Mouse (Mus musculus) limb, embryonic 14.5 days (tissue): ENCODE measurements around the gene Hist2h2be. TPM values are rescaled to one million over a fixed set of nuclear protein-coding genes. Genes with fewer than 3 reads are reported as not detected.
A peak's percentile ranks its signal among the peaks of the same experiment; 100 is the strongest.
"Not testable (repeated sequence)": the region's sequence is repeated elsewhere in the genome, so short reads cannot be mapped to it uniquely, and the experiment has no call there.

Source experiments
- ATAC-seq: fragments of 200-750 bp; cut with Nextera tagmentation; 2 replicates; pipeline ENCODE4 v1.8.0; 2017; ENCODE audit warnings: low read depth, moderate number of reproducible peaks, moderate TSS enrichment; ENCODE audit not compliant: low FRiP score
- DNase-seq: peaks from one replicate; pipeline ENCODE4 v3.0.0-alpha.2; 2015; ENCODE audit warnings: low spot score
- H3K27ac ChIP-seq: fragments of 300-500 bp; sonication (generic); replicated peaks from 2 replicates; pipeline ENCODE4 v1.5.1; 2014; ENCODE audit warnings: low read depth, mild to moderate bottlenecking, low read length, moderate library complexity, mixed read lengths
- H3K27me3 ChIP-seq: fragments of 300-500 bp; sonication (generic); 2 replicates; pipeline ENCODE4 v1.6.1; 2014; ENCODE audit warnings: low read length, mixed read lengths; ENCODE audit not compliant: control insufficient read depth, insufficient read depth
- H3K36me3 ChIP-seq: fragments of 300-500 bp; sonication (generic); 2 replicates; pipeline ENCODE4 v1.6.1; 2014; ENCODE audit warnings: mild to moderate bottlenecking, low read length, moderate library complexity, mixed read lengths; ENCODE audit not compliant: control insufficient read depth, insufficient read depth
- H3K4me1 ChIP-seq: fragments of 300-500 bp; sonication (generic); 2 replicates; pipeline ENCODE4 v1.6.1; 2014; ENCODE audit warnings: antibody characterized with exemption, low read length, mixed read lengths; ENCODE audit not compliant: control insufficient read depth, insufficient read depth
- H3K4me2 ChIP-seq: fragments of 300-500 bp; sonication (generic); replicated peaks from 2 replicates; pipeline ENCODE4 v1.6.1; 2014; ENCODE audit warnings: low read depth, mild to moderate bottlenecking, low read length, moderate library complexity; ENCODE audit not compliant: severe bottlenecking
- H3K4me3 ChIP-seq: fragments of 300-500 bp; sonication (generic); replicated peaks from 2 replicates; pipeline ENCODE4 v1.5.1; 2014; ENCODE audit warnings: low read length
- H3K9ac ChIP-seq: fragments of 300-500 bp; sonication (generic); 2 replicates; pipeline ENCODE4 v1.6.1; 2014; ENCODE audit warnings: mild to moderate bottlenecking, low read depth, low read length, moderate library complexity; ENCODE audit not compliant: severe bottlenecking
- H3K9me3 ChIP-seq: fragments of 300-500 bp; sonication (generic); 2 replicates; pipeline ENCODE4 v1.6.1; 2016; ENCODE audit warnings: low read length; ENCODE audit not compliant: control insufficient read depth
- POLR2A ChIP-seq: fragments of 200-500 bp; IDR thresholded peaks from 2 replicates; pipeline ENCODE4 v1.8.0; 2012; ENCODE audit warnings: inconsistent platforms, mild to moderate bottlenecking, moderate library complexity, borderline replicate concordance; ENCODE audit not compliant: insufficient read depth, insufficient read length; ENCODE audit errors: extremely low read depth
- WGBS: fragments of 180-500 bp; shearing (Covaris S2); extraction: QIAGEN DNeasy Blood & Tissue Kit; methylation state at CpG from one replicate; pipeline ENCODE4 v1.1.7; 2014; 5-methylcytosine and 5-hydroxymethylcytosine counted together
- polyA plus RNA-seq, 2 experiments: library from polyadenylated mRNA; depleted of rRNA in 1 of 2; stranded (reverse) in 1 of 2; unstranded in 1 of 2; fragments of >200 nt; fragmentation: Nextera tagmentation in 1 of 2; extraction: Ambion mirVana in 1 of 2; gene quantifications; 2 replicates each; pipeline versions ENCODE4 v1.2.1 to v1.2.3; 2012 to 2014

Hist2h2be gene
- polyA plus RNA-seq, 2 experiments = 5.2 to 8.5 TPM

DNA sequence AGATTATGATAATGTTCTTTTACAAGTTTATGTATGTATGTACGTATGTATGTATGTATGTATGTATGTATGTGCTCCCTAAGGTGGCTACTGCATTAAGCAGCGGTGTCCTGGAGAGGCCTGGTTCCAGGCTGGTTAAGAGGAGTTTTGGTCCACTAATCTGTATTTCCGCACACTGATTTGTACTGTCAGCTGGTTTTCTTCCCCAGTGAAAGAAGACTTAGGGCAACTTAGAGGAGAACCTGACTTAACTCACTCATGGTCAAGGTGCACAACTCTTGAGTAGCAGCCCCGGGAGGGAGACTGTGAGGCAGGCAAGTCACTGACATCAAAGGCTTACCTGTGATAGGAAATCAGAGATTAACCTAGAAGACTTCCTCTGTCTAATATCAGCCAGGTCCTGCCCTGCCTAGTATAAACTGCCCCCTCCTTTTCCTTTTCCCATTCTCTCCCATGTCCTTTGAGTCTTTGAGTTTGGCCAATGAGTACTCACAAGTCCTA is 16.0 kb downstream of the Hist2h2be start:
- Histone ChIP-seq H3K4me3 (peak overlapping the region; percentile 41; the same call in 1 of the 2 replicates), H3K4me2 (peak overlapping the region; percentile 52), H3K9ac (no peak overlapping the region), H3K9me3 (no peaks in the 10 kb centered on the region), H3K36me3 (no peaks in the 10 kb centered on the region), H3K4me1 (peaks cover 7% of the 10 kb centered on the region; the same call in 1 of the 2 replicates), H3K27me3 (no peaks in the 10 kb centered on the region), H3K27ac (no peak overlapping the region)
- DNase-seq (no peak), ATAC-seq (no peak)
- no peak for TF ChIP-seq POLR2A
- 76% methylated on average over 4 of the region's 4 CpGs for WGBS

DNA sequence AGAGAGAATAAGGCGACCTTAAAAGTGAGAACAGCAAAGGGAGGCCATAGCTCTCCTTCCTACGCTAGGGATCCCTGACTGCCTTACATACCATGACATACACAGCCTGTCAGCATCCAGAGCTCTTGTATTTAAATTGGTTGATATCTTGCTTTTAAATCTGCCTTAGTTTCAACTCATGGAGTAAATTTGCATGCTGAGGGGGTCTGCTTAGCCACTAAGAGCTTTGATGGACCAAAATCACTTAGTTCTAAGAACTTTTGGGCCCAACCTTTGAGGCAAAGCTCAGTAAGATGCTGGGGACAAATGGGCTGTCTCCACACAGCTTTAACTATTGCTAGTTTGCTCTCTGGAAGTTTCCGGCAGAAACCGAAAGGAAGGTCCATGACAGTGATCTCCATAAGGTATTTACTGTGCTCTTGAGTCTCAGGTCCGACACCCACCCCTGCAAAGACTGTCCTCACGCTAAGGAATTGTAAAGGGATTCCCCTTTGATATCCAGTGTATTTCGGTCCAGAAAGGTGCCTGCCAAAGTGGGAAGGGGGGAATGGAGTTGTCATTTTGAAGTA is 16.5 kb downstream of the Hist2h2be start:
- 0 out of 2 replicates have a peak, but pooled peaks have one; percentile 39 for TF ChIP-seq POLR2A
- ATAC-seq (no peak), DNase-seq (no peak)
- Histone ChIP-seq H3K4me3 (peak overlapping the region; percentile 41), H3K4me2 (peak overlapping the region; percentile 52), H3K9me3 (no peaks in the 10 kb centered on the region), H3K9ac (peak overlapping the region; percentile 66), H3K36me3 (no peaks in the 10 kb centered on the region), H3K27me3 (no peaks in the 10 kb centered on the region), H3K27ac (peak overlapping the region; percentile 68), H3K4me1 (peaks cover 7% of the 10 kb centered on the region; the same call in 1 of the 2 replicates)
- WGBS = 19% methylated on average over 7 of the region's 7 CpGs

DNA sequence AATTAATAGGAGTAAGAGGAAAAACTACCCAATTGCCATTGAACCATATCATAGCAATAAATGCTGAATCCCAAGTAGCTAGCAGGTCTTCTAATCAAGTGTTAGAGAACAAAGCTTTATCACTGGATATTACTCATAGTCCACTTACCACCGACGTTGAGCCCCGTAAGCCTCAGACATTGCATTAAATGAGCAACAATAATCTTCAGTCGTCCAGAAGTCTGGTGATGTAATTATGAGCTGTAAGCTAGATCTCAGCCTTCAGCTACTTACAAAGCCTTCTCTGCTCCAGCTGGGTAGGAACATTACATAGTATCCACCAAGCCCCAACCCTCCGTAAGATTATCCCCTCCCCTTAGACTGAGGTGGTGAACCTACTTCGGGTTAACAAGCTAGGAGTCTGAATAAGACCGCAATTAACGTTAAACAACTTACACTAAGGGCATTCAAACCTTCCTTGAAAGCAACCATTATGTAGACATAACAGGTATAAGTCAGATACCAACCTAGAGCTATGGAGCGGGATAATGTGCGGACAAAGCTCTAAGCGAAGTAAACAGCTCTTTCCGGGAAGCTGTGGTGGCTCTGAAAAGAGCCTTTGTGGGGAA is 17.1 kb downstream of the Hist2h2be start:
- WGBS = under 1% methylated on average over 12 of the region's 12 CpGs
- peak; percentile 45; the same call in 1 of the 2 replicates for TF ChIP-seq POLR2A

DNA sequence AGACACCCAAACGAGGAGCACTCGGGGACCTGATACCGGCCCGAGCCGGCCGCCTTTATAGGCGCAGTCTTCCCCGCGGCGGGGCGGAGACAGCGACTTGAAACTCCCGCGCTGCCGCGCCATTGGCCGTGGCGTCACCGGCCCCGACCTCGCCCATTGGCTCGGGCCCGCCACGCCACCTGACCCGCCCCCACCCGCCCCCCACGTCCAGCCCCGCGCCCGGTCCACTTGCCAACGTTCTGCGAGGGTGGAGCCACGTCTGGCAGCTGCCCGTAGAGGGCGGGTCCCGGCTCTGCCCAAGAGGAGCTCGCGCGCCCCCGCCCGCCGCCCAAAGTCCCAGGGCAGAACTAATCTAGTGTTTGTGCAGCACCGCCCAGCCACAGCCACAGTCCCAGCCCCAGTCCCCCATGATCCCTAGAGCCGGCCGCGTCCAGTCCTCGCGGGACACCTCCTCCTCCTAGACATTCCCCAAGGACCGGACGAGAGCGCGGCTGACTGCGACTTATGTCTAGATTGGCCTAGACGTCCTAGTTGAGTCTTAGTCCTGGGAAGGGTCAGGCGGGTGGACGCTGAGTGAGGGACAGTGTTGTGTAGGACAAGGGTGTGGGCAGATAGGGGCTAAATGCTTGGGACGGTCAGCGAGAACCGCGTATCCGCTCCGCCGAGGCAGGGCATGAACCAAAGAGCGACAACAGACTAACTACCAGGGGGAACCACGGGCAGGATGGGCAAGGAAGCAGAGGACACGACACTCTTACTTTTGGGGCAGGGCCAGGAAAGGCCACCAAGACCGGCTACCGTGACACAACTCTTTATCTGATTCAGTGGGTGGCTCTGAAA is 18.3 kb downstream of the Hist2h2be start, which contains the start of gene Hist2h3c2:
TSS of gene Hist2h3c2 (minus strand) at position 174 of the 840 bp plus-strand sequence.
- peak within 1 kb of the TSS; percentile 68 for H3K27ac ChIP-seq
- H3K27me3 ChIP-seq, H3K36me3 ChIP-seq, DNase-seq, H3K9me3 ChIP-seq: not testable (repeated sequence)
- peaks cover 15% of the 10 kb centered on the region for H3K4me1 ChIP-seq
- H3K4me3 ChIP-seq = peak within 1 kb of the TSS; percentile 41
- ATAC-seq = peak; percentile 86
- H3K9ac ChIP-seq = peak within 1 kb of the TSS; percentile 66
- WGBS = 0% methylated on average over 9 of the region's 68 CpGs
- H3K4me2 ChIP-seq = peak within 1 kb of the TSS; percentile 52

More for the DNA sequence above, 17.1 kb downstream of the Hist2h2be start:
- Histone ChIP-seq H3K4me1 (peaks cover 10% of the 10 kb centered on the region; the same call in 1 of the 2 replicates), H3K9me3 (no peaks in the 10 kb centered on the region), H3K36me3 (no peaks in the 10 kb centered on the region), H3K4me2 (peak overlapping the region; percentile 52), H3K4me3 (peak overlapping the region; percentile 41), H3K27ac (peak overlapping the region; percentile 68), H3K9ac (peak overlapping the region; percentile 66), H3K27me3 (no peaks in the 10 kb centered on the region)
- DNase-seq = peak; percentile 32
- no peak for ATAC-seq

DNA sequence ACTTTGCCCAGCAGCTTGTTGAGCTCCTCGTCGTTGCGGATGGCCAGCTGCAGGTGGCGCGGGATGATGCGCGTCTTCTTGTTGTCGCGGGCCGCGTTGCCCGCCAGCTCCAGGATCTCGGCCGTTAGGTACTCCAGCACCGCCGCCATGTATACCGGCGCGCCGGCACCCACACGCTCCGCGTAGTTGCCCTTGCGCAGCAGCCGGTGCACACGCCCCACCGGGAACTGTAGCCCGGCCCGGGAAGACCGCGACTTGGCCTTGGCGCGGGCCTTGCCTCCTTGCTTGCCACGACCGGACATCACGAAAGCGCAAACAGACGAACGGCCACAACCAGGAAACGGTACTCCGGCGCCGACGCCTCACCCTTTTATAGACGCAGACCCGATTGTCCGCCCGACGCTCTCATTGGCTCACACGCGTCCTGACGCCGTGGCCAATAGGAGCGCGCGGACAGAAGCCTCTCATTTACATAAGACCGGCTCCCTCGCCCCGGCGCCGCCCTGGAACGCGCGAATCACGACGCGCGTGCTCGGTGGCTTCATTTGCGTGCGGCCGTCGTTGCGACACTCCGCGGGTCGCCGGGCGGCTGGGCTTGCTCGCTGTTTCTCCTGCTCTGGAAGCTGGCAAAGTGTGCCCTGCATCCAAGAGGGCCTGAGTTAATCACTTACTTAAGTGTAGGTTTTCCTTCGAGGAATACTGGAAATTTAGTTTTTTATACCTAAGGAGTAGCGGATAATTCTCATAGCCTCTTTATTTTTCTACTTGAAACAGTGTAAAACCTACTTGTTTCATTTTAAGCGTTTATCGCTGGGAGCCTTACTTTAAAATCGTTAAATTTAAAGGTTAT is 19.3 kb downstream of the Hist2h2be start, which contains the start of gene Hist2h2aa2:
TSS of gene Hist2h2aa2 (minus strand) at position 328 of the 850 bp plus-strand sequence.
- Histone ChIP-seq H3K4me1 (peaks cover 19% of the 10 kb centered on the region), H3K4me2 (peak within 1 kb of the TSS; percentile 40), H3K27ac (peak within 1 kb of the TSS; percentile 80), H3K9ac (peak within 1 kb of the TSS; percentile 42), H3K4me3 (peak within 1 kb of the TSS; percentile 28)
- DNase-seq (peak; percentile 40), ATAC-seq (peak; percentile 84)
- H3K9me3 ChIP-seq, H3K36me3 ChIP-seq, H3K27me3 ChIP-seq: not testable (repeated sequence)
- WGBS = 14% methylated on average over 9 of the region's 85 CpGs
